Mouse (Mus musculus) bone marrow, adult 2 months (tissue): Measurements from ENCODE around the gene Lsm3. TPM values are rescaled to one million over a fixed set of nuclear protein-coding genes. Genes with fewer than 3 reads are reported as not detected.

Source experiments
- H3K27ac ChIP-seq: fragments of 200-500 bp; 2 replicates; pipeline ENCODE4 v1.5.1; 2012; ENCODE audit warnings: low read depth, mild to moderate bottlenecking, control low read depth, inconsistent platforms, low read length; ENCODE audit not compliant: control insufficient read depth, poor library complexity, insufficient read depth
- H3K4me1 ChIP-seq: fragments of 200-500 bp; 2 replicates; pipeline ENCODE4 v1.6.1; 2011; ENCODE audit warnings: low read length; ENCODE audit not compliant: control insufficient read depth, insufficient read depth
- H3K4me3 ChIP-seq: fragments of 200-500 bp; replicated peaks from 2 replicates; pipeline ENCODE3; 2011; ENCODE audit warnings: mild to moderate bottlenecking, low read depth, low read length, control low read depth; ENCODE audit not compliant: control insufficient read depth
- CTCF ChIP-seq: fragments of 200-500 bp; IDR thresholded peaks from 2 replicates; pipeline ENCODE4 v1.5.1; 2011; ENCODE audit warnings: low read length, control low read depth; ENCODE audit not compliant: control insufficient read depth, insufficient read depth
- POLR2A ChIP-seq: fragments of 200-500 bp; IDR thresholded peaks from 2 replicates; pipeline ENCODE4 v1.6.1; 2011; ENCODE audit warnings: low read depth, mild to moderate bottlenecking, control low read depth, low read length, borderline replicate concordance; ENCODE audit not compliant: control insufficient read depth
- WGBS: fragments of 180-500 bp; shearing (Covaris S2); methylation state at CpG from one replicate; pipeline ENCODE4 v1.1.7; 2018; 5-methylcytosine and 5-hydroxymethylcytosine counted together
- polyA plus RNA-seq: library from polyadenylated mRNA; stranded (reverse); fragments of >200 nt; gene quantifications from 2 replicates; pipeline ENCODE4 v1.2.4, GENCODE M21; 2011; ENCODE audit warnings: low replicate concordance; ENCODE audit not compliant: missing spikeins, insufficient read depth, insufficient read length

The Lsm3 gene
- polyA plus RNA-seq, 1 experiment = 140 TPM

DNA sequence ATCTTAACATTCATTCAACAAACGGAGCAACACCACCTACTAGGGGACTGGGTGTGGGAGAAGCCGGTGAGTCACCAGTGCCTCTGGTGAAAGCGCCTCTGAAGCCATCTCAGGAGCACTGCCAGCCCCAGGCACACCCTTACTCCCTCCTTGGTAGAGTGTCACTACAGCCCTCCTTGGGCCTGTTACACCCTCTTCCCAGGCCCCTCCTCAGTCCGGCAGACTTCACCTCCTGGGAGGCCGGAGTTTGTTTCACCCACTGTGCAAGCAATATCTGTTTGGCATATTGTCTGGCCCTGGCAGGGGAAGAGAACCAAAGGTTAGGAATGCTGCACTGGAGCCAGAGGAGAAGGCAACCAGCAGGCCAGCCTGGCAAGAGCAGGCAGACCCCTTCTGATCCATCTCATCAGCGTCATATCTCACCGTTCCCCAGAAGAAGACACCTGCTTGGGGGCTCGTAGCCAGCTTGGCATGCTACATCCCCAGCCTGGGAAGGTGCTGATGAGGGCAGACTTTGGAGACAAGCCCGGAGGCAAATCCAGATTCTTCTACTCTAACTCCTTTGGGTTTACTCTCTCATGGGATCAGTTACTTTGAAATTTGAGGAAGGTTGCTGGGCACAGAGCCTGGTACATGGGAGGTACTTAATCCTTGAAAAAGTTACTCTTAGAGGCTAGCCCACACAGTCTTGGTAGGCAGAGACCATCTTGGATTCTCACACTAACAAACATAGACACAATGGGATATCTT is 41.1 kb upstream of the Lsm3 start:
- H3K4me1 ChIP-seq = no peaks in the 10 kb centered on the region
- H3K27ac ChIP-seq = peak overlapping the region; percentile 32; the same call in 1 of the 2 replicates
- 56% methylated on average over 9 of the region's 9 CpGs for WGBS
- peak overlapping the region; percentile 92 for H3K4me3 ChIP-seq
- TF ChIP-seq CTCF (no peak), POLR2A (no peak)

DNA sequence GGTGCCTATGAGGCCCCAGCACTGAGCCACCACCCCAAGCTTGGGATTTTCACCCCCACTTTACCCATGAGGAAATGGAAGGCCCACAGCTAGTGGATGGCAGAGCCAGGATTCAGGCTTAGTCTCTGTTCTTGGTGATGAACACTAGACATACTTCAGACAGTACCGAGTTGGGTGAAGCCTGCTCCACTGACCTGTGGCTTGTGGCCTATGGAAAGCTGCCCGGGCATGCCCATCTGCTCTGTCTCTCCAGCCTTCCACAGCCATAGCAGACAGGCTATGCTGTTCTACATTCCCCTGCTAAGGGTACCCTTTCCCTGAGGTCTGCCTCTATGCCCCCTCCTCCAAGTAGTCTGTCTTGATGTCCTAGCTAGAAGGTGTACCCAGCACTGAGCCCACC is 39.2 kb upstream of the Lsm3 start:
- Histone ChIP-seq H3K4me3 (no peak overlapping the region), H3K27ac (no peak overlapping the region), H3K4me1 (no peaks in the 10 kb centered on the region)
- WGBS = 70% methylated on average over 2 of the region's 2 CpGs
- no peak for TF ChIP-seq POLR2A
- no peak for TF ChIP-seq CTCF

DNA sequence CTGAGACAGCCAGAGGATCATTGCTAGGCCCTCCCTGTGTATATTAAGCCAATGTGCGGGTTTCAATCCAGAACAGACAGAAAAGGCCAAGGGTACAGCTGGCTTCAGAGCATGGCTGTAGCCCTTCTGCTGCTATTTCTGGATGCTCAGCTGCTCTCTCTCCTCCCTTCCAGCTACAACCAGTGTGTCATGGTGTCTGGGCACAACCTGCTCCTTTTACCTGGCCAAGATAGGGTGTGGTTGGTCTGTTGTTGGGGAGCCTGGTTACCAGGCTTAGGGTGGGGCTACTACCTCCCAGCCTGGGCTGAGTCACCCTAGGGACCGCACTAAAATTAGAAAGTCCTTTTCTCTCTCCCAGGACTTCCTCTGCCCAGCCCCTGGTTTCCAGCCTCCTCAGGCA is 32.4 kb upstream of the Lsm3 start:
- H3K27ac ChIP-seq = no peak overlapping the region
- H3K4me3 ChIP-seq = no peak overlapping the region
- no peak for TF ChIP-seq CTCF
- TF ChIP-seq POLR2A = no peak
- no peaks in the 10 kb centered on the region for H3K4me1 ChIP-seq
- WGBS = 81% methylated on average over 2 of the region's 2 CpGs

DNA sequence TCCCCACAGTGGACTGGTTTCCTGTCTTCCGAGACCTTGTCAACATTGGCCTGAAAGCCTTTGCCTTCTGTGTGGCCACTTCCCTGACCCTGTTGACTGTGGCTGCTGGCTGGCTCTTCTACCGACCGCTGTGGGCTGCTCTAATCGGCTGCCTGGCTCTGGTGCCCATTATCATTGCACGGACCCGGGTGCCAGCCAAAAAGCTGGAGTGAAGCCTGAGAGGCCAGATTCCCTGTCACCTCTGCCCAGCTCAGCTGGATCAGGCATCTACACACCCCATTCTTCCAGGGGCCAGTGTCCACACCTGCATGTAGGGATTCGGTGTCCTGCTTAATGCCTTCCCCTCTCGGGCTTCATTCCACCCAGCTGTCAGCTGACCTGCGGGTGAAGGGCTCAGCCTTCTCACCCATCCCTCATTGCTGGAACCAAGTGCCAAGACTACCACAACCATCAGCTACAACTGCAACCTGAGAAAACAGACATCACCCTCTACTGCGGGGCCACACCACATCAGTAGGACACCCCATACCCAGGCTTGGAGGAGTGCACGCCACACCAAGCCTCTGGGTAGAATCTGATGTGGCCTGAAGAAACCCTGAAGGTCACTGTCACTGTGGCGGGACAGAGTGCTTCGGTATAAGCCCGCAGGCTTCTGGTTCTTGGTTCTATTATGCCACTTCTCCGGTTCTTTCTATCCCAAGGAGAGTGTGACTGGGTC is 28.8 kb upstream of the Lsm3 start:
- H3K27ac ChIP-seq = no peak overlapping the region
- TF ChIP-seq CTCF (no peak), POLR2A (no peak)
- H3K4me3 ChIP-seq = no peak overlapping the region
- 84% methylated on average over 15 of the region's 15 CpGs for WGBS
- no peaks in the 10 kb centered on the region; the same call in 1 of the 2 replicates for H3K4me1 ChIP-seq

DNA sequence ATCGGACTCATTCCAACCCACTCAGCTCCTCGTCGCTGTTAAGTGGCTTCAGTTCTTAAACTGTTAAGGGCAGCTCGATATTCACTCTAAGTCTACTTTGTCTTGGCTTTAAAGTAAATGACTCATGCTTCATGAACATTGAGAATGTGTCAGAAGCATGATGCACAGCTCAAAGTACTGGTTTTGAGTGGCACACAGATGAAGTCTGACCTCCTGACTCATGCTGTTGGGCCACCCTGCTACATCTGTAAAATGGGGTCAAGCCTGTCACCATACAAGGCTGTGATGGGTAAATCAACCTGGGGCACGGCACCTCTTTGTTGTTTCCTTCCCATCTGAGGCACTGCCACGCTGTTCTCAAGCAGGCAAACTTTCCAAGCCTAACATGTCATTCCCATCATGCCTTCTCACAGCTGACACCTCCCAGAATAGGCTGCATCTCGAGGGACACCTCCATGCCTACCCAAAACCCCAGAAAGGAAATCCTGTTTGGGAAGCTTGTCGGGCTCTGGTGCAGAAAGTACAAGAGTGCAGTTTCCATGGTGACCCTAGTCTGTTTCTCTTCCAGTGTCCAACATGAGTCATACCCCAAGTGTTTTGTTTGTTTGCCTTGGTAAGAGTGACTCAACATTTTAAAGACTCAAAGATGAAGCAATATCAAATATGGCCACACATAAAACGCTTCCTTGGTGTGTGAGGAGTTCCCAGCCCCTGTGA is 27.1 kb upstream of the Lsm3 start:
- Histone ChIP-seq H3K27ac (peak overlapping the region; percentile 52; the same call in 1 of the 2 replicates), H3K4me3 (peak overlapping the region; percentile 25), H3K4me1 (peaks cover 3% of the 10 kb centered on the region; the same call in 1 of the 2 replicates)
- 43% methylated on average over 9 of the region's 9 CpGs for WGBS
- TF ChIP-seq POLR2A (no peak), CTCF (no peak)

DNA sequence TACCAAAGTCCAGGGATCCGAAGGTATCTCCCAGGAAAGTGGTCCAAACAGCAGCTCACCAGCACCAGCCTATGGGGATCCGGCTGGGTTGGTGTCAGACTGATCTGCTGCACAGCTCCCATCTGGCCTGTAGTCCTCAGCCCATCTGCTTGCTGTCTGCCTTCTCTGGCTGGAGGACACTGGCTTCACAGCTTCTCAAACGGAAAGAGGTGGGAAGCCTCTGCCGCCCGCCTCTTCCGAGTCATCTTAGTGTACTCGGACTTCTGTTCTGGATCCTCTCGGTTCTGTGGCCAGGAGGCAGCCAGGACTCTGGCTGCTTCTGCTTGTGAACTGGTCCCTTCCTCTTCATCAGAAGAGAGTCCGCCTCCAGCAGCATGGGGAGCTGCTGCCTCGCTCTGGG is 25.9 kb upstream of the Lsm3 start:
- peak overlapping the region; percentile 41 for H3K4me3 ChIP-seq
- H3K4me1 ChIP-seq = peaks cover 5% of the 10 kb centered on the region; the same call in 1 of the 2 replicates
- 60% methylated on average over 10 of the region's 10 CpGs for WGBS
- peak overlapping the region; percentile 35 for H3K27ac ChIP-seq
- no peak for TF ChIP-seq CTCF
- TF ChIP-seq POLR2A = no peak

DNA sequence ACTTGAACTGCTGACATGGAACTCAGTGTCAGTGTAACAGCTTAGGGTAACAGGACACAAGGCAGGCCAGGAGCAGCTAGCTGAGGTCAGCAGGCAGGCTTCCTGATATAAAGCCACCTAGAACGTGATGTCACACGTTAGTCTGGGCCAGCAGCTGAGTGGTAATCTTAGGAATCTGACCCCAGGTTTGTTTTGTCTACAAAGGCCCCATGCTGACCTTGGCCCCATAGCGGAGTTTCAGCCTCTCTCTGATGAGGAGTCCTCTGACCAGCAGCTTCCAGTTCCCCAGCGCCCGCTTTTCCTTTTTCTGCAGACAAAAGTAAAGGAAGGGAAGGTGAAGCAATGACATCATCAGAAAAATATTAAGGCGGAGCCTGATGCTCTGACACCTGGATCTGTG is 24.7 kb upstream of the Lsm3 start:
- TF ChIP-seq POLR2A (no peak), CTCF (no peak)
- WGBS = 54% methylated on average over 6 of the region's 6 CpGs
- Histone ChIP-seq H3K4me3 (no peak overlapping the region), H3K4me1 (peaks cover 5% of the 10 kb centered on the region; the same call in 1 of the 2 replicates), H3K27ac (no peak overlapping the region)

DNA sequence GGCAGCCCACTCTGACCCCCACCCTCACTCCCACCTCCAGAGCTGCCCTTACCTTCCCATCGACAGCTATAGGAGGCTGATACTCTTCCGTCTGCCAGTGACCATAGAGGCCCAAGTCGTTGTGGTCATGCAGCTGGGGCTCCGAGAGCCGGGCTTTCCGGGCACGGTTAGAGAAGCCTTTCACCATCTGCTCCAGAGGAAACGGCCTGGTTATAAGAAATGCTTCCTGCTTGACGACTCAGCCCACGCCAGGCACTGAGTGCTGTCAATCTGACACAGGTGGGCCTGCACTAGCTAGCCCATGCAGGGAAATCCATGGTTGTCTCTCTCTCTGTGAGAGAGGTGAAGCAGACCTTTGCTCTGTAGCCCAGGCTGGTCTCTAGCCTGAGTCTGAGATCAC is 22.7 kb upstream of the Lsm3 start:
- Histone ChIP-seq H3K4me1 (peaks cover 5% of the 10 kb centered on the region; the same call in 1 of the 2 replicates), H3K27ac (peak overlapping the region; percentile 51), H3K4me3 (peak overlapping the region; percentile 63)
- WGBS = 22% methylated on average over 10 of the region's 10 CpGs
- TF ChIP-seq CTCF (no peak), POLR2A (peak; percentile 9; the same call in 1 of the 2 replicates)
